Mouse (Mus musculus) heart, adult 2 months (tissue): ENCODE results near the gene Tmem11. TPM values are rescaled to one million over a fixed set of nuclear protein-coding genes. Genes with fewer than 3 reads are reported as not detected.

Source experiments
- DNase-seq, 2 experiments: peaks; one replicate each; pipeline ENCODE4 v3.0.0; 2021
- H3K27ac ChIP-seq: fragments of 200-600 bp; 2 replicates; pipeline ENCODE4 v1.8.1; 2022
- H3K27me3 ChIP-seq: fragments of 200-500 bp; 2 replicates; pipeline ENCODE4 v1.6.1; 2012; ENCODE audit warnings: mild to moderate bottlenecking, low read length, inconsistent platforms, mixed read lengths; ENCODE audit not compliant: control insufficient read depth, insufficient read depth
- H3K36me3 ChIP-seq: fragments of 200-500 bp; 2 replicates; pipeline ENCODE4 v1.6.1; 2012; ENCODE audit warnings: low read length, inconsistent platforms; ENCODE audit not compliant: control insufficient read depth, insufficient read depth
- H3K4me1 ChIP-seq: fragments of 200-500 bp; 2 replicates; pipeline ENCODE4 v1.6.1; 2011; ENCODE audit warnings: low read length; ENCODE audit not compliant: control insufficient read depth, insufficient read depth
- H3K4me3 ChIP-seq: fragments of 200-600 bp; 2 replicates; pipeline ENCODE4 v1.8.1; 2022
- H3K79me2 ChIP-seq: fragments of 200-500 bp; replicated peaks from 2 replicates; pipeline ENCODE4 v1.6.1; 2012; ENCODE audit warnings: mild to moderate bottlenecking, inconsistent platforms, low read length, moderate library complexity, mixed read lengths; ENCODE audit not compliant: control insufficient read depth, insufficient read depth
- H3K9ac ChIP-seq: fragments of 200-500 bp; 2 replicates; pipeline ENCODE4 v1.6.1; 2012; ENCODE audit warnings: low read depth, mild to moderate bottlenecking, control low read depth, inconsistent platforms, low read length, mixed read lengths
- CTCF ChIP-seq: fragments of 200-600 bp; IDR thresholded peaks from 2 replicates; pipeline ENCODE4 v1.8.1; 2022; ENCODE audit warnings: antibody characterized with exemption, mild to moderate bottlenecking, moderate library complexity
- EP300 ChIP-seq: fragments of 200-500 bp; IDR thresholded peaks from 2 replicates; pipeline ENCODE4 v1.6.1; 2011; ENCODE audit warnings: low read depth, low read length, control low read depth; ENCODE audit not compliant: insufficient read depth
- POLR2A ChIP-seq: fragments of 200-500 bp; IDR thresholded peaks from 2 replicates; pipeline ENCODE4 v1.6.1; 2011; ENCODE audit warnings: mild to moderate bottlenecking, low read depth, low read length, control low read depth; ENCODE audit not compliant: insufficient read depth
- WGBS: fragments of 180-500 bp; shearing (Covaris S2); methylation state at CpG from one replicate; pipeline ENCODE4 v1.1.7; 2018; 5-methylcytosine and 5-hydroxymethylcytosine counted together
- intact Hi-C: fragments of 180-260 bp; cut with DNase I; formaldehyde crosslinking; loops from one replicate; pipeline ENCODE4 v1.15.1; 2025
- polyA plus RNA-seq: library from polyadenylated mRNA; depleted of rRNA; stranded (reverse); fragments of >200 nt; gene quantifications from 2 replicates; pipeline ENCODE4 v1.2.3, GENCODE M21; 2012
- total RNA-seq, 2 experiments: library from RNA; stranded (reverse); gene quantifications; 2 replicates each; pipeline ENCODE4 v1.2.3; 2021

Gene Tmem11
- total and polyA plus RNA-seq, 3 experiments: 28.3 to 59.6 (median 31.4) TPM

DNA sequence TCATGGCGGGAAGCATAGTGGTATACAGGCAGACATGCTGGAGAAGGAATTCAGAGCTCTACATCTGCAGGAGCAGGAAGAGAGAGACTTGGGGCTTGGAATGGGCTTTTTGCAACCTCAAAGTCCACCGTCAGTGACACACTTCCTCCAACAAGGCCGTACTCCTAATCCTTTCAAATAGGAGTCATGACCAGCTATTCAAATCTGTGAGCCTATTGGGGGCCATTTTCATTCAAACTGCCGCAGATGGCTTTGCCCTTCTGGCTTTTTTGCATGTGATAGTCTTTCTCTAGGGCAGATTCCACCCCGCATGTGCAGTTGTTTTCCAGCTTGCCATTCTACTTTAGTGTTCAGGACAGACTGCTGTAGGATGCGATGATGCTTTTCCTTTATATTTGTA is 42.2 kb downstream of the Tmem11 start:
- peaks cover 1% of the 10 kb centered on the region for H3K4me1 ChIP-seq
- no peak overlapping the region for H3K27ac ChIP-seq
- no peak overlapping the region for H3K9ac ChIP-seq
- no peak for DNase-seq
- TF ChIP-seq CTCF (no peak), POLR2A (no peak), EP300 (no peak)
- intact Hi-C loops: no loop called here
- no peak overlapping the region for H3K4me3 ChIP-seq
- H3K79me2 ChIP-seq: no peaks in the 10 kb centered on the region
- H3K27me3 ChIP-seq: no peaks in the 10 kb centered on the region
- WGBS: 93% methylated on average over 6 of the region's 6 CpGs
- no peaks in the 10 kb centered on the region for H3K36me3 ChIP-seq

GRCm38 (mm10) chr11:60830433-60831052 is 48.5 kb downstream of the Tmem11 start, which contains the start of gene Dhrs7b:
Gene Dhrs7b, plus strand, starts transcription at chr11:60830631.
- DNase-seq: peak; percentile 84 to 91
- WGBS: under 1% methylated on average over 34 of the region's 34 CpGs
- Histone ChIP-seq H3K9ac (peak within 1 kb of the TSS; percentile 69), H3K79me2 (no peaks in the 10 kb centered on the region), H3K27me3 (no peaks in the 10 kb centered on the region), H3K4me3 (peak within 1 kb of the TSS; percentile 65), H3K4me1 (peaks cover 2% of the 10 kb centered on the region), H3K36me3 (no peaks in the 10 kb centered on the region), H3K27ac (peak within 1 kb of the TSS; percentile 85)
- intact Hi-C loops: loop anchor here (2.0 kb wide), 2 partner anchors 48 to 54 kb away; partner anchors contain the start of genes Smcr8, Tmem11 and Top3a
- no peak for TF ChIP-seq EP300
- TF ChIP-seq POLR2A: peak; percentile 80
- TF ChIP-seq CTCF: no peak

DNA sequence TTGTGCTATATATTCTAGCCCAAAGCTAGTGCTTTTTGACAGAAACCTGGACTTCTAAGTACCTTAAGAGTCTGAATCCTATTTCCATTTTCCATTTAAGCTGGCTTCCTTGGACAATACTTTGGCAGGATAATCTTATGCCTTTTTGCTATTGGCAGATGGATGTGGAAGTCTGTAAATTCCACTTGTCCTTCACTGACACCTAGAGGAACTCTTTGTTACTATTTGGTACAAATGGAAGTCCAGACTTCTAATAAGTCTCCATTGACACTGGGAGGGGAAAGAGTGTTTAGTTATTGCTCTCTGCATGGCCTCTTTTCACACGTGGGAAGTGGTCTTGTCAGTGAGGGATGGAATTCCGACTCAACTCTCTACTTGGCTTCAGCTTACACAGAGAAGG is 50.2 kb downstream of the Tmem11 start:
- H3K27me3 ChIP-seq: no peaks in the 10 kb centered on the region
- TF ChIP-seq EP300 (no peak), CTCF (peak; percentile 57), POLR2A (no peak)
- H3K9ac ChIP-seq: no peak overlapping the region
- no peaks in the 10 kb centered on the region for H3K36me3 ChIP-seq
- H3K27ac ChIP-seq: no peak overlapping the region
- no peak overlapping the region for H3K4me3 ChIP-seq
- no peak for DNase-seq
- peaks cover 2% of the 10 kb centered on the region for H3K4me1 ChIP-seq
- intact Hi-C loops: loop anchor here (1.0 kb wide), 1 partner anchor 132 kb away; no protein-coding TSS in a partner anchor
- H3K79me2 ChIP-seq: no peaks in the 10 kb centered on the region
- WGBS: 21% methylated on average over 2 of the region's 2 CpGs

GRCm38 (mm10) chr11:60827241-60827945 is 51.7 kb downstream of the Tmem11 start:
- peaks cover 2% of the 10 kb centered on the region for H3K4me1 ChIP-seq
- H3K27me3 ChIP-seq: no peaks in the 10 kb centered on the region
- no peaks in the 10 kb centered on the region for H3K79me2 ChIP-seq
- TF ChIP-seq POLR2A: no peak
- TF ChIP-seq CTCF: no peak
- no peak for TF ChIP-seq EP300
- 63% methylated on average over 4 of the region's 4 CpGs for WGBS
- H3K9ac ChIP-seq: no peak overlapping the region
- intact Hi-C loops: no loop called here
- DNase-seq: no peak
- H3K4me3 ChIP-seq: no peak overlapping the region
- H3K27ac ChIP-seq: no peak overlapping the region
- H3K36me3 ChIP-seq: no peaks in the 10 kb centered on the region

GRCm38 (mm10) chr11:60826700-60827099 is 52.4 kb downstream of the Tmem11 start:
- Histone ChIP-seq H3K4me1 (peaks cover 2% of the 10 kb centered on the region), H3K9ac (no peak overlapping the region), H3K27ac (no peak overlapping the region), H3K27me3 (no peaks in the 10 kb centered on the region), H3K36me3 (no peaks in the 10 kb centered on the region), H3K79me2 (no peaks in the 10 kb centered on the region), H3K4me3 (no peak overlapping the region)
- intact Hi-C loops: no loop called here
- TF ChIP-seq POLR2A (no peak), CTCF (no peak), EP300 (no peak)
- 22% methylated on average over 1 of the region's 1 CpGs for WGBS
- DNase-seq: no peak

- 85% methylated on average over 3 of the region's 3 CpGs for WGBS
- no peak overlapping the region for H3K27ac ChIP-seq
- no peak overlapping the region for H3K4me3 ChIP-seq
- TF ChIP-seq POLR2A (no peak), EP300 (no peak), CTCF (no peak)
- DNase-seq: no peak
- H3K4me1 ChIP-seq: no peaks in the 10 kb centered on the region
- no peaks in the 10 kb centered on the region for H3K27me3 ChIP-seq
- H3K9ac ChIP-seq: no peak overlapping the region
- no peaks in the 10 kb centered on the region for H3K36me3 ChIP-seq
- no peaks in the 10 kb centered on the region for H3K79me2 ChIP-seq
- intact Hi-C loops: no loop called here
Observed at GRCm38 (mm10) chr11:60825191-60825590, 53.9 kb downstream of the Tmem11 start.
